Mouse (Mus musculus): ENCODE measurements around the gene Gm20890. TPM values are rescaled to one million over a fixed set of nuclear protein-coding genes. Genes with fewer than 3 reads are reported as not detected.

Gene Gm20890
- total RNA-seq (2023), result not detected

DNA sequence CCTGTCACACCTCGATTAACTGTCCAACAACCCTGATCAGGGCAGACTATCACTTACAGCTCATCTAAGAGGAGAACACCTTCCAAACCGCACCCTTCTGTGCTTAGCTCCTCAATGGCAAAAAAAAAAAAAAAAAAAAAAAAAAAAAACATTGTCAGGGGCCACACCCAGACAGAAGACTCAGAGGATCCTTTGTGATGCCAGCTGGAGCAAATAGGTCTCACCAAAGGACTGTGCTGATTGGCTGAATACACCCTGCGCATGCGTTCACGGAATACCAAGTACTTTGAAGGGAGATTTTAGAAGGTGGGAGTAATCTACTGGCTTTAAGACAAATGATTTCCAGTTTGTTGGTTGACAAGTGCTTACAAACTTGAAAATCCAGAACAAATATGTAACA is at the start of gene Gm20890:
TSS of gene Gm20890 (minus strand) at position 101 of the 400 bp plus-strand sequence.

Data from T-cell, adult 66 days (primary cell).